Mouse (Mus musculus): ENCODE results near the gene Tnfaip8l3.

The Tnfaip8l3 gene

DNA sequence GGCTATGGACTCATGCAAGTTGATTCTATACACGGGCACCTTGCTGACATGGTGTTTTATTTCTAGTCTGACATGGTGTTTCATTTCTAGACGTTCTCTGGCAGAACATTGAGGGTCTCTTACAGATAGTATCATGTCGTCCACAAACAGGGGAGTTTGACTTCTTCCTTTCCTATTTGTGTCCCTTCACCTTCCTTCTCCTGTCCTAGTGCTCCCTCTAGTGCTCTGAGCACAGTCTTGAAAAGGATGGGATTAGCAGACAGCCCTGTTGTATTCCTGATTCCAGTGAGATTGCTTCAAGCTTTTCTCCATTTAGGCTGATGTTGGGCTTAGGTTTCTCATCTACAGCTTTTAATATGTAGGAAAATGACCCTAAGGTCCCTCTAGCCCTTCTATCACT, 81.2 kb downstream of the Tnfaip8l3 start:
- DNase-seq: no peak

DNA sequence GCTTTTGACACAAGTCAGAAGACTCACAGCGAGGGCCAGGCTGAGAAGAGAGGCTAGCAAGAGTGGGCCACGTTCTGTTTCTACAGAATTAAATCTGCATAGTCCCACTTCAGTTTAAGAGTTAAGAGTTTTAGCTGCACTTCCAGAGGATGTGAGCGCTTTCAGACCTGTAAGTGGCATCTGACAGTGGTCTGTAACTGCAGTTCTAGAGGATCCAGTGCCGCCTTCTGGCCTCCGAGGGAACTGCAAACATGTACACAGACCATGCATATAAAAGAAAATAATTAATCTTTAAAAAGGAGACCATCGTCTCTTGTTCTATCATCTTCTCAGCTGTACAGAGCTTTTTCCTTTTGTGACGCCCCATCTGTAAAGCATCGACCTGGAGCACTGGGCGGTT, 83.3 kb downstream of the Tnfaip8l3 start:
- no peak for DNase-seq

DNA sequence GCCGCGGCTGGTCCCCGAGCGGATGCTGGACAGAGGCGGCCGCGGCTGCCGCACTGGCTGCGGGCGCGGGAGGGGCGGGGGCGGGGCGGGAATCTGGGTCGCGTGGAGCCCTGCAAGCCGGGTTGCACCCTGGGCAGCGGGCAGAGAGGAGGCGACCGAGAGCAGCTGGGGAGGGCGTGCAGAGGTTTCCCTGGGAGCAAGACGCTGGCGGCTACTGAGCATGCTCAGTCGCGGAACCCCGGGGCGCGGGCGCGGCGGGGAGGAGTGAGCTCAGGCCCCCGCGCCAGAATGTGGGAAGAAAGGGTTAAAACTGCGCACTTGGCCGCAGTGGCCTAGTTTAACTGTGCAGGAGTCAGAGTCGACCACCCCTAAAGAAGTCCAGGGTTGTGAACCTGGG, 93.1 kb downstream of the Tnfaip8l3 start, which contains the start of gene Elmod1:
Gene Elmod1, minus strand, starts transcription at position 180 of the 397 bp plus-strand sequence.
- DNase-seq: no peak

DNA sequence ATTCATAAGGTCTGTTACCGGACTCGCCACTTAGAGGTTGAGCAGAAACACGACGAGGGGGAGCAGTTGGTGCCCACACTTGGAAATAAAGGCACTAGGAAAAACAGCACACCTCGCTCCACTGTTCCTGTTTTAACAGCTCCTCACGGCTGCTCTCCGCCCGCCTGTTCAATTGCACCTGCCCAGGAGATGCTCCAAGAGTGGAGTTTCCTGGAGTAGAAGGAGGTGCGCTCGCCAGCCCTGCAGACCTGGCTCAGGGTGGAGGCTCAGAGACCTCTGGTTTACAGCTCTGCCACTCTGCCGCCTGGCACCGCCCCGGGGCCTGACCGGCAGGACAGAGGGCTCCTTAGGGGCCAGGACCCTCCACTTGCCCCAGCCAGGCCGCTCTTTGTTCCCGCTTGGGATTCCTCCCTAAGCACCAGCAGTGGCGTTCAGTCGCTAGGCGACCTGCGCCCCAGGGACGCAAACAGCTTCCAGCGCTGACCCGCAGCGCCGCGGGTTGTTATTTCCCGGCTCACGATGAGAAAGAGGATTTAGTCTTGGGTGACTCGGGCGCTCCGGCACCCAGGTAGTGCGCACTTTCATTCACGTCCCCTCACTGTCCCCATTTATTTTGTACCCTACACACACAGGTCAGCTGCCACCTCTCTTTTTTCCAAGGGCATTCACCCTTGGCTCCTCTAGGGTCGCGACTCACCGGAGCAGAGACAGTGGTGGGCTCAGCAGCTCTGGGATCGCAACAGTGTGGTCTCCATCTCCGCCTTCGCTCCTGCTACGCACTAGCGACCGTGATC, 93.7 kb downstream of the Tnfaip8l3 start:
- DNase-seq: no peak

DNA sequence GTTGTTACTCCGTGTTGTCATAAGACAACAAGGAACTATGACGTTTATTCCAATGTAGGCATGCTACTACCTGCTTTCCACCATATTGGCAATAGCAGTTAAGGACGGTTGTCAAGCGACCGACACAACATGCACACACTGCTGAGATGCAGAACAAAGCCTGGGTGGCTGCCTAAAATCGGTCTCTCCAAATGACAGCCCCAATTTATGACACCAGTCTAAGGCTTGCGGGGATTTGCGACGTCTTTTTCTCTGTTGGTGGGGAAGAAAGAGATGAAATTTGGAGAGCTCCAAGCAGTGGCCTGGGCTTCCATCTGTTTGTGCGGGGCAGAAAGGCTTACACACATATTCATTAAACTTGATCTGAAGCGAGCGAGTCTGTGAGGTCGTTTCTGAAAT, 94.3 kb downstream of the Tnfaip8l3 start:
- no peak for DNase-seq
